Mouse (Mus musculus) forebrain, embryonic 13.5 days (tissue): ENCODE measurements around the gene Gm20916. TPM values are rescaled to one million over a fixed set of nuclear protein-coding genes. Genes with fewer than 3 reads are reported as not detected.
"Not testable (repeated sequence)": the region's sequence is repeated elsewhere in the genome, so short reads cannot be mapped to it uniquely, and the experiment has no call there.

ENCODE experiments used
- ATAC-seq: fragments of 200-750 bp; cut with Nextera tagmentation; 2 replicates; pipeline ENCODE4 v1.8.0; 2017
- H3K27ac ChIP-seq: fragments of 300-500 bp; sonication (generic); 2 replicates; pipeline ENCODE4 v1.5.1; 2015; ENCODE audit warnings: inconsistent platforms, mild to moderate bottlenecking, moderate library complexity
- H3K27me3 ChIP-seq: fragments of 300-500 bp; sonication (generic); 2 replicates; pipeline ENCODE4 v1.6.1; 2015; ENCODE audit warnings: mild to moderate bottlenecking, inconsistent platforms
- H3K36me3 ChIP-seq: fragments of 300-500 bp; sonication (generic); 2 replicates; pipeline ENCODE4 v1.6.1; 2015; ENCODE audit warnings: mild to moderate bottlenecking, inconsistent platforms; ENCODE audit not compliant: poor library complexity, severe bottlenecking
- H3K4me1 ChIP-seq: fragments of 300-500 bp; sonication (generic); 2 replicates; pipeline ENCODE4 v1.6.1; 2015; ENCODE audit warnings: inconsistent platforms
- H3K4me2 ChIP-seq: fragments of 300-500 bp; sonication (generic); 2 replicates; pipeline ENCODE4 v1.6.1; 2015; ENCODE audit warnings: inconsistent platforms, mild to moderate bottlenecking, moderate library complexity
- H3K4me3 ChIP-seq: fragments of 300-500 bp; sonication (generic); 2 replicates; pipeline ENCODE4 v1.5.1; 2015; ENCODE audit warnings: mild to moderate bottlenecking, inconsistent platforms
- H3K9ac ChIP-seq: fragments of 300-500 bp; sonication (generic); 2 replicates; pipeline ENCODE4 v1.6.1; 2015; ENCODE audit warnings: mild to moderate bottlenecking, inconsistent platforms
- H3K9me3 ChIP-seq: fragments of 300-500 bp; sonication (generic); replicated peaks from 2 replicates; pipeline ENCODE4 v1.6.1; 2016; ENCODE audit warnings: inconsistent platforms
- WGBS: fragments of 180-500 bp; shearing (Covaris S2); methylation state at CpG from one replicate; pipeline ENCODE4 v1.1.7; 2015; 5-methylcytosine and 5-hydroxymethylcytosine counted together
- polyA plus RNA-seq: library from polyadenylated mRNA; unstranded; fragments of >200 nt; fragmentation: Nextera tagmentation; extraction: Ambion mirVana; gene quantifications from 2 replicates; pipeline ENCODE4 v1.2.1, GENCODE M21; 2015

Gm20916 gene
- not detected in 2 replicates for polyA plus RNA-seq

DNA sequence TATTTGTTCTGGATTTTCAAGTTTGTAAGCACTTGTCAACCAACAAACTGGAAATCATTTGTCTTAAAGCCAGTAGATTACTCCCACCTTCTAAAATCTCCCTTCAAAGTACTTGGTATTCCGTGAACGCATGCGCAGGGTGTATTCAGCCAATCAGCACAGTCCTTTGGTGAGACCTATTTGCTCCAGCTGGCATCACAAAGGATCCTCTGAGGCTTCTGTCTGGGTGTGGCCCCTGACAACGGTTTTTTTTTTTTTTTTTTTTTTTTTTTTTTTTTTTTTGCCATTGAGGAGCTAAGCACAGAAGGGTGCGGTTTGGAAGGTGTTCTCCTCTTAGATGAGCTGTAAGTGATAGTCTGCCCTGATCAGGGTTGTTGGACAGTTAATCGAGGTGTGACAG, at the start of gene Gm20916:
Gm20916 (plus strand) TSS at position 301 of the 400 bp plus-strand sequence.
- not testable (repeated sequence) for H3K4me1 ChIP-seq, H3K9me3 ChIP-seq, H3K4me3 ChIP-seq, H3K4me2 ChIP-seq, H3K27ac ChIP-seq, H3K36me3 ChIP-seq, ATAC-seq, H3K27me3 ChIP-seq, H3K9ac ChIP-seq
- WGBS, result no CpG with 5 or more reads among the region's 6 CpGs

Other genes with a start within 250 kb of the Gm20916 start
- gene Gm20917, start 168.4 kb upstream of the Gm20916 start, polyA plus RNA-seq, result not detected in 2 replicates